Mouse (Mus musculus) spleen, adult 18-20 months (tissue): ENCODE data around the gene Hnf4a.

Experiments
- DNase-seq, 2 experiments: peaks; one replicate each; pipeline ENCODE4 v3.0.0; 2022; ENCODE audit warnings: mixed read lengths in 2 of 2

Hnf4a gene

DNA sequence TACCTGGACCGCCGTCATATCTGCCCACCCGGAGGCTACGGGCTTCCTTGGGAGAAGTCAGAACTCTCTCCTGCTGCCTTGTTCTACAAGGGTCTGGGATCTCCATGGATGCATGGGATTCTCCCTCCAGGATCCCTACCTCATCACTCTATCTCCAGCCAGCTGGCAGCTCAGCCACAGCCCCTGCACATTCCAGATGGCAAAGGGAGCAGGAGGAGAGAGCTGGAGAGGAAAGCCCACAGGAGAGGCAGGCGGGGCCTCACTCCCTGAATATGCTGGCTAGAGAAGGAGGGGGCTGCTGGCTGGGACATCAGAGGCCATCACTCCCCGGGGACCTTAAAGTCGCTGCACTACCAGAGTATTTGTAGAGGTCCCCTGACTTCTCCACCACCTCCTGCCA, 15.3 kb upstream of the Hnf4a start:
- DNase-seq = no peak

GRCm38 (mm10) chr2:163492018-163492417, 14.6 kb upstream of the Hnf4a start, which contains the start of gene R3hdml:
R3hdml (plus strand) TSS chr2:163492318.
- no peak for DNase-seq

DNA sequence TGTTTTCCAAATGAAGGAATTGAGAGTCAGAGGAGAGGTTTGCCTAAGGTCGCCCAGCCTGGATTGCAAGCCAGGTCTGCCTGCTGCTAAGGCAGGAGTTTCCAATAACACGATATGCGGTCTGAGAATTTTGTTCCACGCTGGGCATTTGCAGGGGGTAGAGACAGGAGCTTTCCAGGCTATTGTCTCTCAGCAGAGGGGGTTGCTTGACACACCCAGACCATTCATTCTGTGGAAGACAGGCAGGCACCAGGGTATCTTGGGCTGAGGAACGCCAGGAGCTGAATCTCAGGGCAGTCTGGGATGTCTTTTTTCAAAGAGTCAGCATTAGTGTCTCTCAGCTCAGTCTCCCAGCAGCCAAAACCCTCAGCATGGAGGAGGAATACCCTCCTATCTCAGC, 13.6 kb upstream of the Hnf4a start:
- DNase-seq = no peak

- no peak for DNase-seq
Measured at GRCm38 (mm10) chr2:163493976-163494375, 12.6 kb upstream of the Hnf4a start.

DNA sequence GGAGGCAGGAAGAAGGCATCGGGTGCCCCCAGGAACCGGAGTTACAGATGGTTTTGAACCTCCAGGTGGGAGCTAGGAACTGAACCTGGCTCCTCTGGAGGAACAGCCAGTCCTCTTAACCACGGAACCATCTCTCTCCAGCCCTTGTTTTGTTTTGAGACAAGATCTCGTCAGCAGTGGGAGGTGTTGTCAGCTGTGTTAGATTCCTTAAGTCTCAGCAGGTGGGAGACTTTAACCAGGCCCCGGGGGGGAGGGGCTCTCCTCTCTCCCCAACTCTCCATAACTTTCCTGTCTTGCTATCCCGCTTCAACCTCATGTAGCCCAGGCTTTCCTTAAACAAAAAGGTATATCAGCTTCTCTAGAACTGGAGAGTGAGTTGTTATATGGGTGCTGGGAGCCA, 12.2 kb upstream of the Hnf4a start:
- no peak for DNase-seq

DNA sequence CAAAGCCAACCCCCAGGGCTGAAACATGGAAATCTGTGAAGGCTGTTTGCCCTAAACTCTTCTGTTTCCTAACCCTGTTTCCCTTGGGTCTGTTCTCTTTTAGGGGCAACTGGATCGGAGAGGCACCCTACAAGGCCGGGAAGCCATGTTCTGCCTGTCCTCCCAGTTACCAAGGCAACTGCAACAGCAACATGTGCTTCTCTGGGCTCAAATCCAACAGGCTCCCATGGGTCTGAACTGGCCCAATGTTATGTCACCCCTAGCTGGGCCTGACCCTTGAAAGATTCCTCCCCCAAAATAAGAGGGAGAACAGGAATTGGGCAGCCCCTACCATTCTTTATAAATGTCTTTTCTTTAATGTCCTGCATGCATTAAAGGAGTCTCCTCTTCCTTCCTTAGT, 4.4 kb upstream of the Hnf4a start:
- no peak for DNase-seq

GRCm38 (mm10) chr2:163503191-163503590, 3.4 kb upstream of the Hnf4a start:
- DNase-seq = no peak

- DNase-seq = no peak
Measured at GRCm38 (mm10) chr2:163525761-163526243, 19.2 kb downstream of the Hnf4a start.

DNA sequence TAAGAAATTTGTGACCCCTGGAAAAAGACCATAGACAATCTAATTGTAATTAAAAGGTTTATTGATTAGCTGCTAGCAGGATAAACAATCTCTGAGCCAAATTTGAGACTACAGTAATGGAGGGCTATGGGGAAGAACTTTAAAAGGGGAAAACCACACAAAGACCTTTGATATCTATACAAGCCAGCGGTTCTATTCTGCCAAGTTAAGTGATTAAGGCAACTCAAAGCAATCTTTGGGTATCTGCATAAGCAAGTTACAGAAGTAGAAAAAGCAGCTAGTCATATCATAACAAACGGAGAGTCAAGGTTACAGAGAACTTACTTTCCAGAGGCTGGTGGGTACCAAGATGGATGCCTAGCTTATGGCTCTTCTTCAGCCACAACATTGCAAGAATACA, 20.9 kb downstream of the Hnf4a start:
- no peak for DNase-seq

- no peak for DNase-seq
Measured at GRCm38 (mm10) chr2:163530418-163530817, 23.8 kb downstream of the Hnf4a start.

DNA sequence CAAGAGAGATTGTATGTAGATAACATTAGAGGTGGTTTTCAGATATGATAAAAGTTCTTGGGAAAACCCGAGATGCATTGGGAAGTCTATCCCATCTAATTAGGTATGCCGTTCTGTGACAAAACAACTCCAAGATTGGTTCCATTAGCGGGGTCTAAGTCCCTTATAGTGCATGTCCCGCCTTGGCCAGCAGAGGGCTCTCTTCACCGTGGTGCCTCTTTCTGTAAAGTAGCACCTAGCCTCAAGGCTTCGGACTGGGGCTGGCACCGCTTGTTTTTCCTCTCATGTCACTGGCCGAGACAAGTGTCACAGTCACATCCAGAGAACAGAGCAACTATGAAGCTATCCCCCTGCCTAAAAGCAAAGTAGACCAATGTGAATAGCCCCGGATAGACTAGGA, 25.3 kb downstream of the Hnf4a start:
- DNase-seq = peak; percentile 55 to 80

DNA sequence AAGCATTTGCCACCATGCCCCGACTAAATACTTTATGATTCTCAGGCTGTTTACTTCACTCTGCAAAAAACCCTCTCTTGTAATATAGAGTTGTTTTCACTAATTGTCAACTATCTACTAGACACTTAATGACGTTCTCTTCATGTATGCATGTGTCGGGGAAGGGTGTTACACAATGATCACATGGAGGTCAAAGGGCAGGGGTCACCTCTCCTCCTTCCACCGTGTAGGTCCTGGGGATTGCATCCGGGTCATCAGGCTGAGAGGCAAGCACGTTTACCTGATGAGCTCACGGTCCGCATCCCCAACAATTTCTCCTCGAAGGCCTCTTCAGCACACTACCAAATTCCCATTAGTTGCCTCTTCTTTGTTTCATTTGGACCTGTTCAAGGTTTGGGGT, 26.6 kb downstream of the Hnf4a start:
- DNase-seq = no peak

- peak; percentile 59 to 84 for DNase-seq
Measured at GRCm38 (mm10) chr2:163534958-163535524, 28.4 kb downstream of the Hnf4a start.

GRCm38 (mm10) chr2:163537443-163537842, 30.8 kb downstream of the Hnf4a start:
- DNase-seq = no peak

- no peak for DNase-seq
Measured at GRCm38 (mm10) chr2:163538410-163538809, 31.8 kb downstream of the Hnf4a start.

- no peak for DNase-seq
Measured at GRCm38 (mm10) chr2:163539321-163540040, 32.9 kb downstream of the Hnf4a start.

- no peak for DNase-seq
Measured at GRCm38 (mm10) chr2:163540231-163541117, 33.9 kb downstream of the Hnf4a start.

DNA sequence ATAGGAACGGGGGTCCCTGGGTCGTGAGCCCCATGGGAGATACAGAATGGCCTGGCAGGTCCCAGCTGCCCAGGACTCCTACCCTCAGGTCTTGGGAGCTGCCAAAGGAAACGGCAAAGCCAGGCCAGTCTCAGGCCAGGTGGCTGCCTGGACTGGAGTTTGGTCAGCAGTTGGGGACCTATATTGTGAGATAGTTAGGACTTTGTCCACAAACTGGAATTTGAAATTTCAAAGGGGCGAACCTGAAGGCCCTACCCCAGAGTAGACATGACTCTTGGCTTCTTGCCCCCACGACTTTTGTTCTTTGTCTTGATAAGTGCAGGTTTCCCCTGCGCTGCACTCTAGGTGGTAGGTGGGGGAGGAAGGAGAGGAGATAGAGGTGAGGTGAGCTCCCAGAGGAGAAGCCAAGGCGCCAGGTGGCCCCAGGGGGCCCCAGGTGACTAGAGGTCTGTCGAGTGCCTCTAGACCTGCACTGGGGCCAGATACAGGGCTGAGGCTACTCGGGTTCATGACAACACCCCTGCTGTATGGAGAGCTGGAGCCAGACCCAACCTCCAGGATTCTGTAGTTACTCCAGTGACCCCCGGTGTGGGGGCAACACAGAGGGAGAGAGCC, 35.1 kb downstream of the Hnf4a start:
- no peak for DNase-seq

DNA sequence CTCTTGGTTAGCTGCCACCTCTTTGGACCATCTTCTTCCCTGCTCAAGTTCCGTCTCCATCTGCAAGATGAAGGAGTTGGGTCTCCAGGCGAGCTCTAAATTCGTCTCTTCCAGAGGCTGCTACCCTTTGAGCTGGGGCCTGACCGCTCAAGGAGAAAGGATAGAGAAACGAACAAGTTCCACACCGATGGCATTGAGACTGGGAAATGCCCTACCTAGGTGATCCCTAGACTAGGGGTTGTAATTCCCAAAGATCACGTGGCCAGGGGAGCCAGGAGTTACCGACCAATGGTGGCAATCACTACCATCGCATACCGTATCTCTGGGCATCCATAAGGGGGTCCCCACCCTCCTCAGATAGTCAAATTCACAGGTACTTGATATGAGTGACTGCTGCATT, 36.1 kb downstream of the Hnf4a start:
- no peak for DNase-seq

DNA sequence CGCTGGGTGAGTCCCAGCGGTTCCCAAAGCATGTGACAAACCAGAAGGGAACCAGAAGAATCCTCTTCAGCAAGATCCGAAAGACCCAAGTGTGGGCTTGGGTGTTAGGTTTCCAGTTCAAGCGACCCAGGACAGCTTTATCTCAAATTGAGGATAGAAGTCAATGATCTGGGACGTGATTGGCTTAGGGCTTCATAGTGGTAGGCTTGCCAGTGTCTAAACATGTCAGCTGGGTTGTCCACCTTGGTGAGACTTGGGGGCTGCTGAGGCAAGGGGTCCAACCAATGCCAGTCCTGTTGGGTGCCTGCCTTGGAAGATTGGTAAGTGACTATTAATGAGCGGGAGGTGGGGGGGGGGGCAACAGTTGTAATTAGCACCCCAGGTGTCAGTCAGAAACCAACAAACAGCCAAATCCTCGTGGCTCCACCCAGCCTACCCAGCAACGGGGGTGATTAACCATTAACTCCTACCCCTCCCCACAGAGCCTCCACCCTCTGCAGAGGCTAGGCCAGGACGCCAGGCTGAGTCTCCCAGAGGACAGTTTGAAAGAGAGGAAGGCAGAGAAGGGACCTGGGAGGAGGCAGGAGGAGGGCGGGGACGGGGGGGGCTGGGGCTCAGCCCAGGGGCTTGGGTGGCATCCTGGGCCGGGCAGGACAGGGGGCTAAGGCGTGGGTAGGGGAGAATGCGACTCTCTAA, 40.2 kb downstream of the Hnf4a start:
- DNase-seq = no peak

- no peak for DNase-seq
Measured at GRCm38 (mm10) chr2:163548822-163549221, 42.2 kb downstream of the Hnf4a start.

DNA sequence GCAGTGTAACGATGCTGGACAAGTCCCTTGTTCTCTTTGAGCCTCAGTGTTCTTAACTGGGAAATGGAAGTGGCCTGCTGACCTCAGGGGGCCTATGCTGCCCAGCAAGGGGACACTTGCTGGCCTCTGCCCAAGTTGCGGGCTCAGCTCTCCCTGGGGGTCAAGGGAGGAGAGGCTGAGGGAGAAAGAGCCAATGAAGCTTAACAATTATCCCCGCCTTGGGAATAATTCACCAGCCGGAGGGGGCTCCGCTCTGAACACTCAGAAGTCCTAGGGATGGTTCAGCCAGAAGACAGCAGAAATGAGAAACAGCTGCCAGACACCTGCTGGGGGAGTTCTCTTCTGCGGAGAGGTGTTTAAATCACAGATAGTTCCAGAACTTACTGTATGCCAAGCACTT, 43.2 kb downstream of the Hnf4a start:
- no peak for DNase-seq

DNA sequence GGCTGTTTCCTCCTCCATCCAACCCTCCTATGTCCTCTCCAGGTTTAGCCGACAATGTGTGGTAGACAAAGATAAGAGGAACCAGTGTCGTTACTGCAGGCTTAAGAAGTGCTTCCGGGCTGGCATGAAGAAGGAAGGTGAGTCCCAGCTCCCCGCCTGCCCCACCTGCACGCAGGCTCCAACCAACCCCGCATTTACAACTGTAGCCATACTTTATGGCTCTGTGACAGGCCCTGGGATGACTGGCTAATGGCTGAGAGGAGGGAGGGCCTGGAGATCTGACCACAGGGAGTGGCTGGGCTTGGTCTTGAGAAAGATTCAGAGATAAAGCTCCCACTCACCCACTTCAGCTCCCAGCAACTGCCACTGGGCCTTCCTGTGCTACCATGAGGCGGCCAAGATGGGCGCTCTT, 45.9 kb downstream of the Hnf4a start:
- no peak for DNase-seq
